Comparison of ENCODE assay signal across 10 mouse cellular contexts in genomic region chr1:170550649-170551440, GRCm38 (mm10). TPM values are rescaled to one million over a fixed set of nuclear protein-coding genes. Genes with fewer than 3 reads are reported as not detected.
DNase-seq lines count a peak whose midpoint lies in the region; ATAC-seq lines count a peak whose summit lies in the region.
"Had no signal": no experiment of that assay in that cellular context is flagged by ENCODE, and none has a peak within 500 bp of the region (broad histone marks: within the 10 kb centered on the region; RNA-seq: fewer than 3 reads in every experiment).

No protein-coding gene starts in this region.

- H3K9me3 ChIP-seq in forebrain, embryonic 10.5 days, result no peaks in the 10 kb centered on the region; the same call in 1 of the 2 replicates
- H3K9me3 ChIP-seq in forebrain, embryonic 13.5 days (replicated peaks), result 0 out of 2 replicates have a peak, but pooled peaks cover 4% of the 10 kb centered on the region

- no peaks in the 10 kb centered on the region; the same call in 1 of the 2 replicates for H3K36me3 ChIP-seq in forebrain, embryonic 10.5 days (replicated peaks)
- no peaks in the 10 kb centered on the region for H3K36me3 ChIP-seq in forebrain, embryonic 13.5 days (ENCODE audit: poor library complexity, severe bottlenecking)

- 0 out of 2 replicates have a peak overlapping the region, but pooled peaks have one; percentile 3 for H3K27ac ChIP-seq in forebrain, embryonic 10.5 days
- H3K27ac ChIP-seq in forebrain, embryonic 13.5 days, result no peak overlapping the region

- no peak overlapping the region for H3K4me3 ChIP-seq in forebrain, embryonic 10.5 days
- H3K4me3 ChIP-seq in forebrain, embryonic 13.5 days, result no peak overlapping the region

- H3K27me3 ChIP-seq in forebrain, embryonic 10.5 days (ENCODE audit: poor library complexity, severe bottlenecking), result no peaks in the 10 kb centered on the region
- no peaks in the 10 kb centered on the region for H3K27me3 ChIP-seq in forebrain, embryonic 13.5 days

- no peak for DNase-seq in forebrain, embryonic 10.5 days (ENCODE audit: extremely low spot score, low spot score)
- peak; percentile 35 for DNase-seq in retina, postnatal 1 day
- DNase-seq in retina, embryonic 14.5 days (ENCODE audit: low spot score), result no peak
- peak; percentile 57 for DNase-seq in heart, postnatal 4 days
- DNase-seq in left cerebral cortex, adult 8-10 months (ENCODE audit: low spot score in 2 of 2), result no peak
- no peak for DNase-seq in cerebellum, adult 9-10 months
- DNase-seq in urinary bladder, adult 2 months (ENCODE audit: low spot score), result no peak
- DNase-seq: liver, postnatal 0 days had no signal

- peaks cover 11% of the 10 kb centered on the region for H3K4me1 ChIP-seq in forebrain, embryonic 10.5 days
- peaks cover 33% of the 10 kb centered on the region for H3K4me1 ChIP-seq in forebrain, embryonic 13.5 days

- 72% methylated on average over 8 of the region's 8 CpGs for WGBS in forebrain, embryonic 10.5 days
- 62% methylated on average over 8 of the region's 8 CpGs for WGBS in forebrain, embryonic 13.5 days

- ATAC-seq in forebrain, embryonic 13.5 days, result no peak
- ATAC-seq: liver, postnatal 0 days; midbrain, embryonic 16.5 days had no signal

- no peak overlapping the region for H3K9ac ChIP-seq in forebrain, embryonic 13.5 days
- H3K9ac ChIP-seq: liver, postnatal 0 days had no signal

- H3K4me2 ChIP-seq in forebrain, embryonic 13.5 days, result no peak overlapping the region

RNA-seq across cellular contexts. Expression of gene Nos1ap, which starts 38.8 kb away (rescaled TPM):
- 9.8 and 10.5 TPM in 2 replicates for polyA plus RNA-seq in forebrain, embryonic 10.5 days (2016; fragmentation: Nextera tagmentation; extraction: Ambion mirVana)
- polyA plus RNA-seq in forebrain, embryonic 13.5 days (2015; fragmentation: Nextera tagmentation; extraction: Ambion mirVana), result 21.0 and 22.3 TPM in 2 replicates
- 10 to 100 TPM; 19.9 to 20.0 TPM for total RNA-seq in heart, postnatal 4 days (2021)
- 100 to 1,000 TPM; 191 to 209 (median 206) TPM for total RNA-seq in left cerebral cortex, adult 8-10 months (2022)
- 7.8 and 10.8 TPM in 2 replicates for polyA plus RNA-seq in urinary bladder, adult 2 months (2012; rRNA removed)

Comparison
In these comparisons a context has a peak if more than half of its experiments do, and no peak if none do; other contexts are left out.
1. DNase-seq: peak in retina, postnatal 1 day (single experiment) and heart, postnatal 4 days (single experiment); none in forebrain, embryonic 10.5 days (single experiment), retina, embryonic 14.5 days (single experiment), left cerebral cortex, adult 8-10 months (0 of 2), cerebellum, adult 9-10 months (single experiment) and urinary bladder, adult 2 months (single experiment).